Mouse (Mus musculus): ENCODE data around the gene Hsd11b2. TPM values are rescaled to one million over a fixed set of nuclear protein-coding genes. Genes with fewer than 3 reads are reported as not detected.

The Hsd11b2 gene
- polyA plus RNA-seq, 1 experiment from 2014 or later: 6.7 TPM

DNA sequence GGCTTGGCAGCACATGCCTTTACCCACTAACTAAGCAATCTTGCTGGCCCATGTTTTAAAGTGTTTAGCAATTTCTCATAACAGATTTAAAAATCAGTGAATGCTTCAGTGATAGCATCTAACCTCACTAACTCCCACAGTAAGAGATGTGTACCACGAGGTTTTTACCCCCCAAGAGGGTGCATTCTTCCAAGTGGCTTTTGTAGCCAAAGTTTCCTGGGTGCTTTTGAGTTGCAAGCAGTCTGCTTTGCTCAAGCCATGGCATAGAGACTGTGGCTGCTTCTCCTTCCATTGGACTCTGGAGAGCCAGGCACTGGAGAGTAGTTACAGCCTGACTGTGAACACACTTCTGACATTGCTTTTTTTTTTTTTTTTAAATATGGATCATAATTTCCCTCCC is 29.3 kb upstream of the Hsd11b2 start:
- 43% methylated on average over 1 of the region's 1 CpGs for WGBS (ENCODE audit: insufficient replicate concordance)
- H3K27me3 ChIP-seq (replicated peaks): no peaks in the 10 kb centered on the region
- no peak for ATAC-seq
- H3K9me3 ChIP-seq (replicated peaks): no peaks in the 10 kb centered on the region
- H3K4me1 ChIP-seq: peaks cover 14% of the 10 kb centered on the region
- no peak overlapping the region for H3K4me2 ChIP-seq
- no peak overlapping the region for H3K4me3 ChIP-seq
- no peak overlapping the region for H3K9ac ChIP-seq
- H3K36me3 ChIP-seq: no peaks in the 10 kb centered on the region
- no peak overlapping the region for H3K27ac ChIP-seq

DNA sequence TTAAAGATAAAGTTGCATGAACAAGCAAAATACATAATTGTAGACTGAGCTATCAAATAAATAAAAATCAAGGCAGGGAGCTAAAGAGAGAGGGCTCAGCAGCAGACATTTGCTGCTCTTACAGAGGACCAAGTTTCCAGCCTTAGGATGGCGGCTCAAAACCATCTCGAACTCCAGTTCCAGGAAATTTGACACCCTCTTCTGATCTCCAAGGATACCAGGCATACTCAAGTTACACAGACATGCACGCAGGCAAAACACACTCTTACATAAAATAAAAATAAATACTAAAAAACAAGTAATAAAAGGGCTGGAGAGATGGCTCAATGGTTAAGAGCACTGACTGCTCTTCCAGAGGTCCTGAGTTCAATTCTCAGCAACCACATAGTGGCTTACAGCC is 25.1 kb upstream of the Hsd11b2 start:
- Histone ChIP-seq H3K9me3 (replicated peaks) (no peaks in the 10 kb centered on the region), H3K9ac (no peak overlapping the region), H3K27me3 (replicated peaks) (peaks cover 5% of the 10 kb centered on the region; the same call in 1 of the 2 replicates), H3K27ac (no peak overlapping the region), H3K36me3 (no peaks in the 10 kb centered on the region), H3K4me1 (peaks cover 33% of the 10 kb centered on the region), H3K4me3 (no peak overlapping the region), H3K4me2 (no peak overlapping the region)
- WGBS (ENCODE audit: insufficient replicate concordance): 66% methylated on average over 3 of the region's 3 CpGs
- no peak for ATAC-seq

DNA sequence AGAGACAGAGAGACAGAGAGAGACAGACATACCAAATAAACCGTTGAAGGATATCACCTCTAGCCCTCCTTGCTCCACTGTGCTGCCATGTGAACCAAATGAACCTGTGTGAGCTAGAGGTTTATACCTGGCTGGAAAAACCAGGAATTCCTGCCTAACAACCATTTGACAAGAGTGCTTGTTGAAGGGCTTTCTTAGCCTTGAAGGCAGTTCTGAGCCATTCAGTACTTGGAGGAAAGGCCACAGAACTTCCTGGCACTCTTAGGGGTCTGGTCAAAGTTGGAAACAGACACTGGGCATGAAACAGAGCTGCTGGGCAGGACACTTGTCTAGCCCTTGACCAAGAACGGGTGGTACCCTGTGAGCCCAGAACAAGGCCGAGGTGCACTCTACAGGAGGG is 24.0 kb upstream of the Hsd11b2 start:
- Histone ChIP-seq H3K27ac (no peak overlapping the region), H3K9me3 (replicated peaks) (no peaks in the 10 kb centered on the region), H3K27me3 (replicated peaks) (peaks cover 5% of the 10 kb centered on the region; the same call in 1 of the 2 replicates), H3K4me2 (no peak overlapping the region), H3K9ac (no peak overlapping the region), H3K36me3 (no peaks in the 10 kb centered on the region), H3K4me1 (peaks cover 33% of the 10 kb centered on the region), H3K4me3 (no peak overlapping the region)
- 75% methylated on average over 3 of the region's 3 CpGs for WGBS (ENCODE audit: insufficient replicate concordance)
- ATAC-seq: no peak

DNA sequence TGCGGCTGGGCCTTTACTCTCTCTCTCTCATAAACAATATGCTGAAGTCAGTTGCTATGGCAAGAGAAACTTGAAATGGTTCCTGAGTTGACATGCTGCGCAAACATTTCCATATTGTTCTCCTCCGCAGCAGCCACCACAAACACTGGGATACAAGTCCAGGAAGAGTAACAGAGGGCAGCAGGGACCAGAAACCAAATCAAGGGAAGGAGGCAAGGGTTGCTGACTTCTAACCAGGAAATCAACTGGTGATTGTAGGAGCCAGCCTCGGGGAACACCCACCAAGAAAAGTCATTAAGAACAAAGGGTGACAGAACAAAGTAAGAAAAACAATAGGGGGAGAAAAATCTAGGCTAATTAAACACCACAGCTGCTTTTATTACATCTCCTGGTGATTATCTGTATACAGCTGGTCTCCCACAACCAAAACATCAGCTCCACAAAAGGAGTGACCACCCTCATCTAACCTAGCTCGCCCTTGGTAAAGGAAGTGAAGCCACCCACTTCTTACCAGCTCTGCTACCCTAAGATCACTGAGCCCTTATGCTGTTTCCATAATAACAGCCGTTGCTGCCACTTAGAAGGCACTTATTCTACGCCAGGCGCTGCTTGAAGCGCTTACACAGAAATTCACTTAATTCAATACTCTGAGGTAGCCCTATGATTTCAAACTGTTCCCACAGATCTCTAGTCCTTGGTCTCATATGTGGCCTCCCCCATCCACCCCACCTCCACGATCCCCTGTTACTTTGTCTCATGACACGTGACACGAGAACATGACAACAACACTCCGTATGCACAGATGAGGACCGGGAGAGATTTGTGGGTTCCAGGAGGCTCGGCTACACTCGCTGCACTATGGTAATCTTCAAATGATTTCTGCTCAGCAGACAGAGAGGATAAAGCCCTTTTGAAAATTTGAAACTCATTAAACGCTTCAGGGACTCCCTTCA is 22.9 kb upstream of the Hsd11b2 start:
- peak overlapping the region; percentile 86 for H3K4me2 ChIP-seq
- no peaks in the 10 kb centered on the region for H3K9me3 ChIP-seq (replicated peaks)
- no peak overlapping the region for H3K27ac ChIP-seq
- no peak overlapping the region for H3K9ac ChIP-seq
- H3K4me3 ChIP-seq: 0 out of 2 replicates have a peak overlapping the region, but pooled peaks have one; percentile 72
- H3K4me1 ChIP-seq: peaks cover 38% of the 10 kb centered on the region
- no peaks in the 10 kb centered on the region for H3K36me3 ChIP-seq
- 60% methylated on average over 17 of the region's 17 CpGs for WGBS (ENCODE audit: insufficient replicate concordance)
- no peak for ATAC-seq
- peaks cover 5% of the 10 kb centered on the region; the same call in 1 of the 2 replicates for H3K27me3 ChIP-seq (replicated peaks)

DNA sequence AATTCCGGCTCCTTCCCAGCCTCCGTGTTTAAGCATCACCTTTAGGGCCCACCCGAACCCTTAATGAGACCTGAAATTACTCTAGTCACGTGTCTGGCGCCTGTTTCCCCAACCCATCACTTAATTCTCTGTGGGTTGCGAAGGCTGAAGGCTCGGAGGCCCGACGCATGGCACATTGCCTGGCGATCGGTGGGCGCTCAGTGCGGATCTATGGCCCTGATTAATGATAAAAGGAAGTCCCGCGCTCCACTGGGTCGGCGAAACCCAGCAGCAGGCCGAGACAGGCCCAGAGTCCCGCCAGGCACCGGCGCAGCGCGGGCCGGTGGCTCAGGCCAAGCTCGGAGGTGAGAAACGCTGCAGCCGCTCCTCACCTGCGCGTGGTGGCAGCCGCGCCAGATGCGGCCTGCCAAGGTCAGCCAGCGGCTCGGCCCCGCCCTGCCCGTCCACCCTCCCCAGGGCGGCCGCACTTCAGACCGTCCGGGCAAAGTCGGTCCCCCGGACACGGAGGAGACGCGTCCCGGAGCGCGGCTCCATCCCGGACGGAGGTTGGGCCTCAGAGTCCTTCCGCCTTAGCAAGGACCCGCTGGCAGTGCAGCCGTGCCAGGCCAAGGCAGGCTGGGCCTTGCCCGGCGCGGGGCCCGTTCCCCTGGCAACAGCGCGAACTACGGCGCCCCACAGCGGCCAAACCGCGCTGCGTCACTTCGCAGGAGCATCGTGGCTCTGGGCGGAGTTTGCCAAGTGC is 21.9 kb upstream of the Hsd11b2 start, which contains the start of gene Zdhhc1:
TSS of gene Zdhhc1 (minus strand) at position 464 of the 742 bp plus-strand sequence.
- under 1% methylated on average over 68 of the region's 68 CpGs for WGBS (ENCODE audit: insufficient replicate concordance)

DNA sequence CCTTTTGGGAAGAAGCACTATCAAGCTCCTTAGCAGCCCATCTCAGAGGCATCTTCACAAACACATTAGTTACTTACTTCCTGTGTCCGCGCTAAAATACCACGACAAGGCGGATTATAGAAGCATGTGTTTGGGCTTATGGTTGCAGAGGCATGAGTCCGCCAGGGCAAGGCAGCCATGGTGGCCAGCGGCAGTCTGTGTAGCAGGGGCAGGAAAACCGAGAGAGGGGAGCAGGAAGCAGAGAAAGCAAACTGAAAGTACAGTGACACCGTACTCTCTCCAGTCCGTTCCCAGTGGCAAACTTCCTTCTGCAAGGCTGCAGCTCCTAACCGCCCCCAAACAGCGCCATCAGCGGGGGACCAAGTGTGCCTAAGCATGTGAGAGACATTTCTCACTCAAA is 18.8 kb upstream of the Hsd11b2 start:
- WGBS (ENCODE audit: insufficient replicate concordance): 26% methylated on average over 12 of the region's 12 CpGs

More for the DNA sequence above, 21.9 kb upstream of the Hsd11b2 start, which contains the start of gene Zdhhc1:
- H3K9me3 ChIP-seq (replicated peaks): no peaks in the 10 kb centered on the region
- peak; percentile 86 for ATAC-seq
- no peaks in the 10 kb centered on the region for H3K36me3 ChIP-seq
- peak within 1 kb of the TSS; percentile 72 for H3K4me3 ChIP-seq
- H3K9ac ChIP-seq: peak within 1 kb of the TSS; percentile 78
- peaks cover 28% of the 10 kb centered on the region for H3K4me1 ChIP-seq
- peaks cover 5% of the 10 kb centered on the region; the same call in 1 of the 2 replicates for H3K27me3 ChIP-seq (replicated peaks)
- peak within 1 kb of the TSS; percentile 86 for H3K4me2 ChIP-seq
- no peak within 1 kb of the TSS for H3K27ac ChIP-seq

DNA sequence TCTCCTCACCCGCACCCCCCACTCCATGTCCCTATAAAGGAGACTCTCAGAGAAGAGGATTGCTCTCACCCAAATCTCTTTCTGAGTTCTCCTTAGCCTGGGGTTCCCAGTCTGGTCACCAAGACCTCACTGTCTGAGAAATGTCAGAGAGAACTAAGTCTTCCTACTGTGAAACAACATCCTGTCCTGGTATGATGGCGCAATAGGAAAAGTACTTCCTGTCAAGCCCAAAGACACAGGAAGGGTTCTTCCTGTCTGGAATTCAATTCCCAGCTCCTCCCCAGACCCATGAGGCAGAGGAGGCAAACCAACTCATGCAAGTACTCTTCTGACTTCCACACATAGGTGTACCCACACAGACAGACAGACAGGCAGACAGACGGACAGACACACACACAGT is 13.9 kb upstream of the Hsd11b2 start:
- Histone ChIP-seq H3K36me3 (no peaks in the 10 kb centered on the region), H3K9me3 (replicated peaks) (no peaks in the 10 kb centered on the region), H3K27ac (no peak overlapping the region), H3K4me2 (no peak overlapping the region), H3K4me1 (peaks cover 5% of the 10 kb centered on the region; the same call in 1 of the 2 replicates), H3K27me3 (replicated peaks) (0 out of 2 replicates have a peak, but pooled peaks cover 3% of the 10 kb centered on the region), H3K4me3 (no peak overlapping the region), H3K9ac (no peak overlapping the region)
- WGBS (ENCODE audit: insufficient replicate concordance): 69% methylated on average over 3 of the region's 3 CpGs
- no peak for ATAC-seq

More for the DNA sequence above, 18.8 kb upstream of the Hsd11b2 start:
- no peak overlapping the region for H3K27ac ChIP-seq
- H3K36me3 ChIP-seq: no peaks in the 10 kb centered on the region
- H3K27me3 ChIP-seq (replicated peaks): peaks cover 5% of the 10 kb centered on the region; the same call in 1 of the 2 replicates
- H3K4me3 ChIP-seq: peak overlapping the region; percentile 42
- peaks cover 24% of the 10 kb centered on the region for H3K4me1 ChIP-seq
- H3K9ac ChIP-seq: peak overlapping the region; percentile 58
- no peak for ATAC-seq
- H3K4me2 ChIP-seq: peak overlapping the region; percentile 60
- H3K9me3 ChIP-seq (replicated peaks): no peaks in the 10 kb centered on the region

DNA sequence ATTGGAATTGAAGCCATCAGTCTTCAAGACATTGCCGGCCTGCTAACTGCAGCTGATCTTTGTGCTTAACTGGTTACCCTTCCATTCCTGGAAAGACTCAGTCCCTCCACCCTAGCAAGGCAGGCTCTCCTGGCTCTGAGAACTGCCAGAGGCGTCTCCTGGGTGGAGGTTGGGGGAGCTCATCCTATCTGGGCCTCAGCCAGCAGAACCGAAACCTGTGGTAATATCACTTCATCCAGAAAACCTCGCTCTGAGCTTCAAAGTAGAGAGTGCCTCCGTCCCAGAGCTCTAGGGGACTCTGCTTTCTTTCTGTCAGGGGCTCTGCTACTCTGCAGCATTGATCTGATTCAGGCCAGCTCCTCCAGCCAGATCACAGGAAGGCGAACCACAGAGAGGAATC is 11.6 kb upstream of the Hsd11b2 start:
- 51% methylated on average over 6 of the region's 6 CpGs for WGBS (ENCODE audit: insufficient replicate concordance)
- no peak for ATAC-seq
- H3K9me3 ChIP-seq (replicated peaks): no peaks in the 10 kb centered on the region

DNA sequence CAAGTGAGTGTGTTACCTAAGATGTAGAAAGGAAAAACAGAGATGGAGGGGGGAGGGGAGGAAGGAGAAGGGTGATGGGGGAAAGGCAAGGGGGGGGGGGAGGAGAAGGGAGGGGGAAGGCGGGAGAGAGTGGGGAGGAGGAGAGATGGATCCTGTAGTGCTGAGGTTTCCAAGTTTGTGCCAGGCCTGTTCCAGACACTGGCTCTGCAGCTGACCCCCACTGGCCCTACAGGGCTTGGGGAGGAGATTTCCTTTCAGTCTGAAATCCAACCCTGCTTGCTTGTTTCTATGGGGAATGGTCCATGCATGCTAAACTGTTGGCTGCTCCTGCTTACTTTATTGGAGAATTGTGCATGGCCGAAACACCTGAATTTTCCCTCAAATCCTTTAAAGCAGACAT is 9.8 kb upstream of the Hsd11b2 start:
- no peak overlapping the region for H3K4me2 ChIP-seq
- no peak for ATAC-seq
- H3K9me3 ChIP-seq (replicated peaks): no peaks in the 10 kb centered on the region
- H3K4me3 ChIP-seq: no peak overlapping the region
- 71% methylated on average over 1 of the region's 2 CpGs for WGBS (ENCODE audit: insufficient replicate concordance)
- 0 out of 2 replicates have a peak, but pooled peaks cover 3% of the 10 kb centered on the region for H3K27me3 ChIP-seq (replicated peaks)
- H3K9ac ChIP-seq: no peak overlapping the region
- H3K27ac ChIP-seq: no peak overlapping the region
- no peaks in the 10 kb centered on the region for H3K36me3 ChIP-seq
- peaks cover 11% of the 10 kb centered on the region for H3K4me1 ChIP-seq

More for the DNA sequence above, 11.6 kb upstream of the Hsd11b2 start:
- Histone ChIP-seq H3K4me1 (peaks cover 11% of the 10 kb centered on the region), H3K9ac (no peak overlapping the region), H3K36me3 (no peaks in the 10 kb centered on the region), H3K27ac (no peak overlapping the region), H3K27me3 (replicated peaks) (0 out of 2 replicates have a peak, but pooled peaks cover 3% of the 10 kb centered on the region), H3K4me2 (no peak overlapping the region), H3K4me3 (no peak overlapping the region)

DNA sequence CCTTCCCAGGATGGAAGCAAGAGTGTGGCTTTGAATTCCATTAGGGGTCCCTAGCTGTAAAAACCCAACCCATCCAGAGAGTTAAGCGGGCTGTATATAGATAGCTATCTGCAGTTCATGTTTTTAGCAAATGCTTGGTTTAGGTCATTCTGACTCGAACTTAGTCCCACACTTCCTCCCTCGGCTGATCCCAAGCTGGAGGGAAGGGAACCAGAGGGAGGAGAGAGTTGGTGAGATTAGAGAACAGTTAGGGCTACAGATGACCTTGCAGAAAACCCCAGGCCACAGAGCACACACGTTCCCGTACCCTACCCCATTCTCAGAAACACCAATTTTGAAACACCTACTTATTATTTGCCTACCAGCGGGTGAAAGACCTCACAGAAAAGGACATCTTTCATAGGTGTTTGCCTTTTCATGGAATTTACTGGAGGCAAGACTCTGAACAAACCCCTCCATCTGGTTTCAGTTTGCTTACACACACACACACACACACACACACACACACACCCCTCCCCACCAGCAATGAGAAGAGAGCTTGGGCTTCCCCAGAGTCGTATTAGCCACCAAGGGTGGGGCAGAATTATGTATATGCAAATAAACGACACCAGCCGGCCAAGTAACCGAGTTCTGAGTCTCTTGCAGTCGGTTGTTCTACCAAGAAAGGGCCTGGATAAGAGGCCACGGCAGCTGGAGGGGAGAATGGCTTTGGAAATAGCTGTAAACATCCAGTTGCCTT is 8.4 kb upstream of the Hsd11b2 start:
- H3K27ac ChIP-seq: no peak overlapping the region
- no peak overlapping the region for H3K4me3 ChIP-seq
- WGBS (ENCODE audit: insufficient replicate concordance): 24% methylated on average over 12 of the region's 12 CpGs
- H3K4me1 ChIP-seq: peaks cover 11% of the 10 kb centered on the region
- ATAC-seq: no peak
- H3K9me3 ChIP-seq (replicated peaks): no peaks in the 10 kb centered on the region
- H3K27me3 ChIP-seq (replicated peaks): peaks cover 13% of the 10 kb centered on the region
- peak overlapping the region; percentile 23 for H3K4me2 ChIP-seq
- H3K9ac ChIP-seq: no peak overlapping the region
- no peaks in the 10 kb centered on the region for H3K36me3 ChIP-seq

DNA sequence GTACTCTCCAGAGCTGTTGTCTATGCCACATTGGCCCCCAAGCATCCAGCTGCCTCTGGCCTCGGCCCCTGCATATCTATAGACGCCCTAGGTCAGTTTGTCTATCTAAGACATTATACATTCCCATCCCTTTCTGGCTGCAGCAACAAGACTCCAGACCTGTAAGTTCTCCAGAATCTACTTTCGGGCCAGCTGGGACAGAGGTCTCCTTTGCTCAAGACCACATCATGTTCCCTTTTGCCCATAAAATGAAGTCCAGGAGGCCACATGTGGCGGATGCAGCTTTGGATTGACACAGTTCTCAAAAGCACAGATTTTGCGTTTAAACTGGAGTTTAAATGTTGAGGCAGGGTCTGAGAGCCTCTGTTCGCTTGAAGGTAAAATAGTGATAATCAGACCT is 4.4 kb upstream of the Hsd11b2 start:
- Histone ChIP-seq H3K9ac (no peak overlapping the region), H3K27me3 (replicated peaks) (peaks cover 51% of the 10 kb centered on the region), H3K4me3 (no peak overlapping the region), H3K4me1 (peaks cover 38% of the 10 kb centered on the region), H3K9me3 (replicated peaks) (no peaks in the 10 kb centered on the region), H3K27ac (no peak overlapping the region), H3K36me3 (no peaks in the 10 kb centered on the region), H3K4me2 (no peak overlapping the region)
- WGBS (ENCODE audit: insufficient replicate concordance): 76% methylated on average over 6 of the region's 6 CpGs
- no peak for ATAC-seq
